Mouse (Mus musculus) kidney, adult 8-10 months (tissue): ENCODE data around the gene Fndc9.

Source experiments
- DNase-seq, 2 experiments: peaks; one replicate each; pipeline ENCODE4 v3.0.0; 2022

Gene Fndc9

DNA sequence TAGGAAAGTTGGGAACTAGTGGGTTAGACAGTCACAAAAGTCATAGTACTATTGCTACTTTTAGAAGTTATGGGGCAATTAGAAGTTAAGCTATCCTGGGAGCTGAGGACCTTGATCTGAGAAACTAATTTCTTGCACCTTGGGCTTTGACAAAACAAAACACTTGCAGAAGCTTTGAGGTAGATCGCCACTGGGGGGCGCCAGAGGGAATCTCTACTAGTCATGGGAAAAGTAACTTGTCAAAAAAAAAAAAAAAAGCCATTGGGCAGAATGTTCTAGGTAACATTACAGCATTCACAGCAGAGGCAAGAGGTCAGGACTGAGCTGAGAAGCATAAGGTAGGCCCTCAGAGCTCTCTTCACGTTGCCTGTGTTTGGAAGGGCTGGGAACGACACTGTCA, 1.6 kb downstream of the Fndc9 start:
- peak; percentile 57 to 81 for DNase-seq

DNA sequence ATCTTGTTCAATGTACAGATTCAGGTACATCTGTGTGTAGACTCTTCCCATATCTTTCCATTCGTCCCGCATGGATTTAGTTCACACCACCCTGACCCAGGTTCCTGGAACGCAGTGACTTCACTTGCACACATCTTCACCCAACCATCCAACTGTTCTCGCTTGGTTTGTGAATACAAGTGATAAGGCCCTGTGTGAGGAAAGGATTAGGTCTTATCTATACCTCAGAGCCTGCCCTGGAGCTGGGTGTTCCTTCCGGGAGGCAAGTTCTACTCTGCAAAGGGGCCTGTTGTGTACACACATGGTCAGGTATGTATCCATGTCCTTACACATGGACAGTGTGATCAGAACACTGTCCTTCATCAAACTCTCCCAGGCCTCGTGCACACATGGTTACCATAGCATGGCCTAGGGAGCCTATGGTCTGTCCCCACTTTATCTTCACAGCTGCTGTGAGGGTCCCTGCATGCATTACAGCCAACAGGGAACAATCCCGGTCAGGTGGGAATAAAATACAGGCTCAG, 5.9 kb downstream of the Fndc9 start:
- no peak for DNase-seq

DNA sequence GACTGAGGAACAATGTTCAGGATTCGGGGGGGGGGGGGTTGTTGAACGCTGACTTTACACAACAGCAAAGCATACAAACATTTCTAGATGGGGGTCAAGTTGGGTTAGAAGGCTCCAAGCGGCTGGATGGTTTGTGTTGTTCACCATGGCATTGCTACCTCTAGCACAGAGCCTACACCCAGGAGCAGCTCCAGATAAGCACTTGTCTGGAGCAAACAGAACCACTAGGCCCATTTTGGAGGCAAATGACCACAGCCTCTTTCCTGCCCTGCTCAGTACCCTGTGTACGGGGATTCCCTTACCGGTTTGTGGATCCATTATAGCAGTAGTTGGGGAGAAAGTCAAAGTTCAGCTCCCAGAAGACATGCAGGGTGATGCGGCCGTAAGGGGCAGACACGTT, 6.7 kb downstream of the Fndc9 start:
- DNase-seq, result no peak

DNA sequence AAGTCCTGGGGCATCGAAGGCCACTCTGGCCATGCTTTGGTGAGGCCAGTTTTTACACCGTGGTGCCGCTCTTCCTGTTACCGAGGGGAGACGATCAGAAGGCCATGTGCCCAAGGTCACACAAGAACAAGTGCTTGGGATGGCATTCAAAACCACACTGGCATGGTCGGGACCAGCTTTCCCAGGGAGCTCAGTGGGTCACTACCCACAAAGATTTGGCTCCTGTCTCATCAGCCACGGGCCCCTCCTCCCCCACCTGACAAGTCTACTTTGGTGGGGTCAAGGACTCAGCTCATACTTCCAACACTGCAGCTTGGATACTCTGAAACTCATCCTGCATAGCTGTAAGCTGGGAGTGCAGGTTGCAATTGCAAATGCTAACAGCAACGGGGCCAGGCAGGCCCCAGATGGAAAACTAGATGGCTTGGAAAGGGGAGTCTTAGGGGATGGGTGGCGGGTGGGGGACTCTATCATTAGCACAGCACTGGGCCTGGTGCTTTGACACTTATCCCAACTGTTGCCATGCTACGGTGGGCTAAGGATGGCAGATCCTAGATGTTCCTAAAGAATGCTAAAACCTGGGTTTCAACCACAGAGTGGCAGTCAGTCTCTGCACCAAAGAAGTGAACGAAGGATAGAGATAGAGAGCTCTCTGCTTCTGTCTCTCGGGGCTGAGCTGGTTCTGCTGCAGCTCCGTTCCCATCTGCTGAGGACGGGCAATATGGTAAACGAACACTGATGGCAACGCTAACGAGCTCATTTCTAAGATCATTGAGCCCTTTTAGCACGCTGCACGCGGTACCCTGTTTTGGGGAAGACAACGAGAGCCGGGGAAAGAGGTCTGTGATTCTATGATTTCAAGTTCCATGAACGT, 9.6 kb downstream of the Fndc9 start:
- no peak for DNase-seq

DNA sequence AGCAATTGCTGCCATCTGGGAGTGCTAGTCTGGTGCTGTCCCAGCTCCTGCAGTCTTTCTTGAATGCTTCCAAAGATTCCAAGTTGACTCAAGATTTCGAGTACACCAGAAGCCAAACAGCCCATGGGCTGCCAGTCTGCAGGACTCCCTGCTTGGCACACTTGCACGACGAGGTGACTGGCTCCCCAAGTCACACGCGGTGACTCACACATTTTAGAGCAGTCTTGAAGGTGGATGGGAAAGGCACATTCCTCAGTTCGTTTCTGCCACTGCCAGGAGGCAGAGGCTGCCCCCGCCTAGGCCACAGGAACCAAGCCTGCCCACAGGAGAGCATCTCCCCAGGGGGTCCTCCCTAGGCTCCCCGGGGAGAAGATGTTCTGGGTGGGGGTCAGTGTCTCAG, 10.6 kb downstream of the Fndc9 start:
- no peak for DNase-seq

DNA sequence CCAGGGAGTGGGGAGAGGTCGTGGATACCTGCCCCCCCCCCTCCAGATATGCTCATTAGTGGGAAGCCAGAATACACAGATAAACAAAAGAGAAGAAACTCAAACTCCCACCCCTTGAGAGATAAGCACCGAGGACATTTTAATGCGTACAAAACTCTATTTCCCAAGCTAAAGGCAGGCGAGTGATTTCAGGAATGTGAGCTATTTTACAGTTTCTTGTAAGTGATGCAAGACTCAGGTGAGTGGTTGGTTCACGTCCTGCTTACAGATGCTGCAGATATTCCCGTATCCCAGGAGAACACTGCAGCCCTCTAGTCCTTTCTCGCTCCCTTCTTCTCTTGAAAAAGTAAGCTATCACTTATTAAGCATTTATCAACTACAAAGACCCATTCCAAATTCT, 11.1 kb downstream of the Fndc9 start:
- DNase-seq, result no peak

DNA sequence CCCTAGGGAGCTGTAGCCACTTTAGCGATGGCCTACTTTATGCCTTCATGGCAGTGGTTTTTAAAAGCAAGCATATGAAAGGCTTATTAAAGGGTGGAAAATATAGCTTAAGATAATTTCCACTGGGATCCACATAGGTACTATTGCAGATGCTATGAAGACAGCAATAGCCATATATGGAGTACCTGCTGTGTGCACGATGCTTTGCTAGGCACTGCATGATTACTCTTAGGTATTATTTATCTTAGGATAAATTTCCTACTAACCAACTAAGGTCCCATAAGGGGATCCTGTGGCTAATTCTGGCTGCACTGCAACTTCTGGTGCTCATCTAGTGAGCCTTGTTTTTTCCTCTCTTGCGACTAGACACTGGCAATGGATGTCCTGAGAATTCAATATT, 13.0 kb downstream of the Fndc9 start:
- DNase-seq, result no peak

DNA sequence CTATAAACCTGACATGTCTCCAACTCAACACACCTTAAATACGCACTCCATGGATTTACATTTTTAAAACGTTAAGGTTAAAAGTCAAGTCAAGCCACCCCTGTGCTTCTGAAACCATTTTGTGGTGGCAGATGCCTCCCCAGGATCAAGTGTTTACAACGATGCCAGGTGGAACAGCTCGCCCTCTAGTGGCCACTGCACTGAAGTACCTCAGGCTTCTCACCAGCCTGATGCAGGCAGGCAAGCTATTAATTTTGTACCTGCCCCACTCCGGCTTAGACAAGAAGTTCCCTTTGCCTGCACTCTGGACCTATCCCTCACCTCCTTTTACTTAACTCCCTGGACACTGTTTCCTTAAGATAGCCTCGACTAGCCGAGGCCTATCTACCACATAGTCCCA, 16.7 kb downstream of the Fndc9 start:
- peak; percentile 57 to 70 for DNase-seq

DNA sequence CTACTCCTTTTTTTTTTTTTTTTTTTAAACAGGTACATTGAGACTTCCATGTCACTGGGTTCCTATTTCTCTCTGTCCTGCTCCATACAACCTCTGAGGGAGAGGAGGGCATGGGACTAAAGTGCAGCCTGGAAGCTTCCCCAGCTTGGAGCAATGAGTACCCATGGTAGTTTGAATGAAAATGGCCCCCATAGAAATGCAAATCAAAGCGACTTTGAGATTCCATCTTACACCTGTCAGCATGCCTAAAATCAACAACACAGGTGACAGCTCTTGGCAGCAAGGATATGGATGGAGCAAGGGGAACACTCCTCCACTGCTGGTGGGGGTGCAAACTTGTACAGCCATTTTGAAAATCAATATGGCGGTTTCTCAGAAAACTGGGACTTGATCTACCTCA, 20.0 kb downstream of the Fndc9 start:
- no peak for DNase-seq

DNA sequence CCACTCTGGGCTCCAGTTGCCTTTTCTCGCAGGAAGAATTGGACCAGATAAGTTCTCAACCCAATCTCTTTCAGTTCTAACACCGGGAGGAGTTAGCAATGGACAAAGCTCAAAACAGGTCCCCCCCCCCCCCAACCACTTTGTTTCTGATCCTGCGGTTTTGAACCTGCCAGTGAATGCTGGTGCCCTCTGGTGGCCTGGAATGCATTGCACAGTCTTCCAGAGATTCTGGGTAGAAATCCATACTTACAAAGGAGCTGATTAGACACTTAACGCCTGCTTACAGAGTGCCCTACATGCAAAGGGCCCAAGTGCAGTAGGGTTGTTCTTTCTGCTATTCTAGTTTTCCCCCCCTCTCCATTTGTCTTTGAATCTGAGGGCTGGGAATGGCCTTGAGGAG, 22.9 kb downstream of the Fndc9 start:
- DNase-seq, result peak in 1 of 2 experiments; percentile 30

DNA sequence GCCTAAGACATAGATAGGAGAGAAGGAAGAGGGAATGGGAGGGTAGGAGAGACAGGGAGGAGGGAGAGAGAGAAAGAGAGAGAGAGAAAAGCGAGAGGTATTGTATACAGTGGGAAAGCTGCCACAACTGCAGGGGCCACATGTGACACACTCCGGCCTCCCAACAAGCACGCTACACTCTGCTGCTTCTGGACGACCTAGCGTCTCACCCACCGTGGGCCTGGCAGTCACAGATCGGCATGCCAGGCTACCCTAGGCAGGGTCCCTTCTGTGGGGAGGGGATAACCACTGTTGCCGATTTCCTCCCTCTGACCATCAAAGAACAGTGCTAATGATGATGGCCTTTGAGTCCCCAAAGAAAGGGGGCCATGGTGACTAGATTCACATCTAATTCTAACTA, 23.4 kb downstream of the Fndc9 start:
- DNase-seq, result no peak

DNA sequence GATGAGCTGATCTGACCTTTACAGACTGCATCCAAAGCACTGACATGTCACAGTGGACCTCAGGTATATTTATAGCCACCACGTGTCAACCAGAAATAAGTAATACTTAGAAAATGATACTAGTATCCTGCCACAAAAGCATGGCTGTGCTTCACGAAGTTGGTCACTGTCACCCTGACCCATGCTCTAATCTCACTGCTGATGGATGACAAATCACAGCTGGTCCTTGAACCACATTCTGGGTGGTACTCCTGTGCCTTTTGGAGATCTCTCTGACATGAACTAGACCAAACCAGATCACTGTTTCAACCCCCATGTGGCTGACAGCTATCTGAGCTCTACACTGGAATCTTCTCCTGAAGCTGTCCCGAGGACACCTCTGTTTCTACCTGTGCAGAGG, 27.5 kb downstream of the Fndc9 start:
- DNase-seq, result no peak

DNA sequence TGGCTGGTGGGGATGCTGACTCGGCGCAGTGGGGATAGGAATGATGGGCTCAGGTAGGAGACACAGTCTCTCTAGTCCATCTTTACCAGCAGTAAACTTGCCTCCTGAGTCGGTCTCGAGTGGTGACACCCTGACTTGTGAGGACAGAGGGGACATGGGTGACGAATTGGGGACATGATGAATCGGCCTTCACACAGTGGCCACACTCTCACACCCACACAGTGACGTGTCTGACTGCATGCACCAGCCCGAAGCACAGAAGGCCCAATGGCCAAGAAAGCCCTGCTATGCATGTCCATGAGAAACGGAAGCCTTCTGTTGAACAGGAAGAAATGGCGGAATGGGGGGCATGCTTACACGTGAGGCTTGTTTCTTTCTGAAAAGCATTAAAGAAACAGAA, 28.0 kb downstream of the Fndc9 start:
- DNase-seq, result no peak

DNA sequence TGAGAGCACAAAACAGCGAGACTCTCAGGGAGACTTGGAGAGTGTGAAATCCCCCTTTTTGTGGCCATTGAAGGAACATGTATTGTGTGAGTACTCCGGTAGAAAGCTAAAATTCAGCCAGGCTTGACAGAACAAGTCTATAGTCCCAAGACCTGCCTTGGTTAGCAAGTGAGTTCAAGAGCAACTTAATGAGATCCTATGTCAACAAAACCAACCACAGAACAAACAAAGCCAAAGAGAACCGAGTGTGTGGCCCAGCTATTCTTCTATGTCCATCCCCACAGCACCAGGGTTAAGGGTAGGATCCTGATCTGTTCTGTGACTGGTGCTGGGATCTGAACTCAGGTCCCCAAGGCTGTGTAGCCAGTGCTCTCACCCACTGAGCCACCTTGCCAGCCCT, 29.3 kb downstream of the Fndc9 start:
- no peak for DNase-seq

DNA sequence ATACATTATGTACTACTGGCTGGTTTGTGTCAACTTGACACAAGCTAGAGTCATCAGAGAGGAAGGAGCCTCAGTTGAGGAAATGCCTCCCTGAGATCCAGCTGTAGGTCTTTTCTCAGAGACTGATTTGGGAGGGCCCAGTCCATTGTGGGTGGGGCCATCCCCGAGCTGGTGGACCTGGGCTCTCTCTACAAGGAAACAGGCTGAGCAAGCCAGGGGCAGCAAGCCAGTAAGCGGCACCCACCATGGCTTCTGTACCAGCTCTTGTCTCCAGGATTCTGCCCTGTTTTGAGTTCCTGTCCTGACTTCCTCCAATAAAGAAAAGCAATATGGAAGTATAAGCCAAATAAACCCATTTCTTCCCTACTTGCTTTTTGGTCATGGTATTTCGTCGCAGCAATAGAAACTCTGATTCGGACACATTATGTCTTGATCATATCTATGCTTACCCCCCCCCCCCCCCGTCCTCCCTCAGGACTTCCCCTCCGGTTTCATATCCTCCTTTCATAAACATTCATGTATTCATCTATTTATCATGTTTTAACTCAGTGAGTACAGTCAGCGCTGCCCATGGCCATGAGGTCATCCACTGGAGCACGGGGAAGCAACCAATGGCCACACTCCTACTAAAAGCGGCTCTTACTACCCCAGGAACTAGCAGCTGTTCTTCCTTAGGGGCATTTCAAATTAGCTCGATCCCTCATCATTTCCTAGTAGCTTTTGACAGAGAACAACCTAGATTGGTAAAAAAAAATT, 29.9 kb downstream of the Fndc9 start:
- no peak for DNase-seq

DNA sequence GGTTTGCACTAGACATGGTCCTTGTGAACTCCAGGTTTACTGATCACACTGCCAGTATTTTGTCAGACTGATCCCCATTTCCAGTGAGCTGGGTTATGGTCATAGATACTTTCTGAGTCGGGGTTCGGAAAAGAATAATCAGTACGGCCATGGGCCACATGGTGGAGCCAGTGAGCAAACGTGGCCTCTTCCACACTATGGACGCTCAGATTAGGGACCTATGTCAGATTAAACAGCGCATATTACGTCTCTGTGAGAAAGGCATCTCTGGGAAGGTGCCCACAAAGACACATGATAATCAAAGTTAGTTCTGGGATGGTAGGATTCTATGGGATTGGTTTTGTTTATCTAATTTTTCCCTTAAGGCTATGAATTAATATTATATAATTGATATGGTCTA, 33.7 kb downstream of the Fndc9 start:
- peak in 1 of 2 experiments; percentile 69 for DNase-seq

DNA sequence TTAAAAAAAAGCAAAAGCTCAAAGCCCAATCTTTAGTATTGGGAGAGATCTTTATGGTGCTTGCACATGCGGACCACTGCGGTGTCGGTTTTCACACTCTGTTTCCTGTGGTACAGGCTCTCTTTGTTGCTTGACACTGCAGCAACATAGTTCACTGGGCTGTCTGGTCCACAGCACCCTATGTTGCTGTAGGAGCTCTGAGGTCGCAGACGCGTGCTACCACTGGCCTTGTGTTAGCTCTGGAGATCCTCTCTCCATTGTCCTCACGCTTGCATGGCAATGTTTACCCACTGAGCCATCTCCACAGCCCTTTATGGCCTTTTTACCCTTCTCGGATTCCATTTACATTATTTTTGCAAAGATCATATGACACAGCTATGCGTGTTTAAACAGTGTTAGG, 34.1 kb downstream of the Fndc9 start:
- DNase-seq, result no peak

DNA sequence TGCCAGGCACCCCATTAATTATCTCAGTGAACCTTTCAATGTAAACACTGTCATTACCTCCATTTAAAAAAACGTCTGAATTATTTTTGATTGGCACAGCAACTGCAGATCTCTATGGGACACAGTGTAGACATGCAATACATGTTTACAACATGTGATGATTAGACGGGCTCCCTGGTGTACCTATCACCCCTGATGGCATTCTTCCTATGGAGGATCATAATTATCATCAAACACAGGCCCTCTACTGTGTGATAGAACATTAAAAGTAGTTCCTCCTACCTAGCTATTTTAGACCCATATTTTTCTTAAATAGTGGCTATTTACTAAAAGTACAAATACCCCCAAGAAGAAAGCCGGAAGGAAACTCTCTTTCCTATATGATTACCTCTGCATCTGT, 34.6 kb downstream of the Fndc9 start:
- no peak for DNase-seq

DNA sequence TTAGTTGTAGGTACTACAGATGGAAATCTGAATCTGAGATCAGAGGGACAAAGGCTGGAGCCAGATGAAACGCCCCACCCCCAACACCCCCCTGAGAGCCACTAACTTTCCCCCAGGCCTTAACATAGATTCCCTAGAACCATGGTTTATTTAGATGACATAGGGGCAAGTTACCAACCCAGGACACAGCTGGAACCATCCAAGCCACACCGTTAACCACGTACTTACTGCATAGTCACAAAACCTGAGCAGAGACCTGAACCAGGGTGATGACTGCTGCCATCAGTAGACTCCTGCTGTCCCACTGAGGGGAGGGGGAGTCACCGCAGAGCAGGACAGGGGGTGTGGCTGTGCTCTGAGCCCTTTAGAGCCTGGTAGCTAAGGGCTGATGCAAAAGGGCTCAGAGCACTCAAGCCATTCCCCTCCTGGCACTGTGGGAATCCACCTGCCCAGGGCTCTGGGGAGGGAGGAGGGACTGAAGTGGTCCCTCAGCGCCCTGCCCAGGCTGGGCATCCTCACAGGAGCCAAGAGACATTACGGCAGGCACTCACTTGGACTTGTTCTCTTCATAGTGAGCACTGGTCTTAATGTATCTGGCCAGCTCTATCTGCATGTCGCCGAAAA, 36.8 kb downstream of the Fndc9 start:
- DNase-seq, result no peak

DNA sequence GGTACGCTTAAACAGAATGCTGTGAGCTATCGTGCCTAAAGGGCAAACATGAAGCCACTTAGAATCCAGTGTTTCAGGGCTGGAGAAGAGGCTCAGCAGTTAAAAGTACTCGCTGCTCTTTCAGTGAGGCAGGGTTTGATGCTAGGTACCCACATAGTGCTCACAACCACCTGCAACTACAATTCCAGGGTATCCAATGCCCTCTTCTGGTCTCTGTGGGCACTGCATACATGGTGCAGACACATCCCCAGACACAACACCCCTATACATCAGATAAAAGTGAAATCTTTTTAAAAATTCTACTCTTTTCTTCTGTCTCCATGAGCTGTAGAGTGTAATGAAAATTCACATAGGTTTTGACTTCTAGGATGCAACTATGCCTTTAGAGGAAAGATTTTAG, 38.6 kb downstream of the Fndc9 start:
- no peak for DNase-seq

DNA sequence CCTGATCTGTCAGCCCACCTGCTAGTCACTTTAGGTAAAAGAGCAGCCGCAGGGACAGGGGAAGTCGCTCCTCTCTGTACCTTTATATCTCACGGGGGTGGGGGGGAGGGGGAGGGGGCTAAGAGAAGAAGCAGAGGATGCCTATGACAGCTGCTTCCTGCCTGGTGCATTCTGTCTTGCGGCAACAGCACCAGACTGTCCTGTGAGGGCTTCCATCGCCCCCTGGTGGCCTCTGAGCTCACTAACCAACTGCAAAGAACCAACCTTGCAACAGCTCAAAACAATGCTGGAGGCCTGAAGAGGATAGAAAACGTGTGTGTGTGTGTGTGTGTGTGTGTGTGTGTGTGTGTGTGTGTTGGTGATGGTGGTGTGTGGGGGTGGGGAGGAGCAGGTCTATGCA, 40.0 kb downstream of the Fndc9 start:
- DNase-seq, result peak; percentile 56 to 77

DNA sequence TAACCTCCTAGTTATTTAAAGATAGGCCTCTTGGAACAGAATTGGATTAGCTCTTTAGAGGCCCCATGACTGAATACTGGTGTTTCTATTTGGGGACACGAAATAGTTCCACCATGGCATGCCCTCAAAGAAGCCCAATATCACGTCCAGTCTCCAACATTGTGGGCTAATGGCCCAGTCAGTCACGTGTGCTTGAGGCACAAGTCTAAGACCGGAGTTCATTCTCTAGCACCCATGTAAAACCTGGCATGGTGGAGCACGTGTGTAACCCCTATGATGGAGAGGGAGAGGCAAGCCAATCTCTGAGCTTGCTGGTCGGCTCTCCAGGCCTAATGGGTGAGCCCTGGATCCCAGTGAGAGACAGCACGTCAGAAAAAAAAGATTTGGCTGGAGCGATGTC, 40.8 kb downstream of the Fndc9 start:
- no peak for DNase-seq

DNA sequence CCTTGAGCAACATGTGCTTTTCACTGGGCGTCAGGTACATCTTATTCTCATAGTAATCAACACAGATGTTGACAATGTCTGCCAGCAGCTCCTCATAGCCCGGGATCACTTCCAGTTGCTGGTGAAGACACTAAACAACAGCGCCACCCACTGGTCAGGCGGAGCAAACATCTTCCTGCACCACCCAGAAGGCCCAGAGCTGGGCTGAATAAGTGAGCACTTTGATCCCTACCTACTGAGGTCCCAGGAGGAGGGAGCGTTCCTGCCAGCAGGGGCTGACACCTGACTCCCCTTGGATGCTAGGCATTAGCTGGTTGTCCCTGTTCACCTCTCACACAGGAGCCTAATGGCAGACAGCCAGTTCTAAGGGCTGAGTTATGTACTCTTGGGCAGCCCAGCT, 41.4 kb downstream of the Fndc9 start:
- peak; percentile 72 to 82 for DNase-seq

DNA sequence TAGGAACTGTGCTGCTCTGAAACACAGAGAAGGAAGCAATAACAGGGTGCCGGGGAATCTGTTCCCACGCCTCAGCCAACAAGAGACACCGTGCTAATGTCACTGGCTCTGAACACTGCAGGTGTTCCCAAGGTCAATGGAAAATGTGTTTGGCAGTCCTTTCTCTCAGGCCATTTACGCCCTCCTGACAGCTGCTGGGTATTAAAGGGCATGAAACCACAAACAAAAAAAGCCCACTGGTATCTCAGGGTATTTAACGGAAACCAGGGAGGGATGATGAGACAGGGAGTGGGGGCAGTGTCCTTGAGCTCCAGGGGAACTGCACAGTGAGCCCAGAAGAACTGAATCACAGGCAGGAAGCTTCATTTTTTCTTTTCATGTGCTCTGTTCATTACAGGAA, 42.8 kb downstream of the Fndc9 start:
- DNase-seq, result no peak
